Mouse (Mus musculus): ENCODE results near the gene Clec4e. TPM values are rescaled to one million over a fixed set of nuclear protein-coding genes. Genes with fewer than 3 reads are reported as not detected.

Gene Clec4e
- 100 to 1,000 TPM; 191 to 292 TPM for total RNA-seq (2023)

GRCm38 (mm10) chr6:123289753-123290152 lies at the start of gene Clec4e:
Clec4e (minus strand) TSS chr6:123289870.

GRCm38 (mm10) chr6:123308033-123308432 lies 18.4 kb upstream of the Clec4e start, which contains the start of gene Vmn2r19:
Vmn2r19 (plus strand) TSS chr6:123308333.

GRCm38 (mm10) chr6:123261555-123262161 lies 28.0 kb downstream of the Clec4e start, which contains the start of gene Clec4d:
Clec4d (plus strand) TSS chr6:123262111.

Other genes starting within 250 kb of the Clec4e start
- 10 to 100 TPM; 15.0 to 27.0 TPM for gene Clec4b1, start 239.9 kb downstream of the Clec4e start, total RNA-seq (2023)
- 100 to 1,000 TPM; 180 to 204 TPM for gene Clec4a2, start 183.4 kb downstream of the Clec4e start, total RNA-seq (2023)
- gene Clec4b2, start 117.0 kb downstream of the Clec4e start, total RNA-seq (2023), result 1 to 10 TPM; 2.5 to 4.1 TPM
- gene Clec4n, start 60.0 kb downstream of the Clec4e start, total RNA-seq (2023), result 10 to 100 TPM; 45.5 to 91.7 TPM
- 10 to 100 TPM; 23.4 to 38.8 TPM for gene Clec4d, start 27.8 kb downstream of the Clec4e start, total RNA-seq (2023)
- not detected for gene Vmn2r19, start 18.5 kb upstream of the Clec4e start, total RNA-seq (2023)
- gene Vmn2r20, start 128.2 kb upstream of the Clec4e start, total RNA-seq (2023), result not detected
- gene Vmn2r21, start 243.5 kb upstream of the Clec4e start, total RNA-seq (2023), result not detected